Mouse (Mus musculus) forebrain, embryonic 10.5 days (tissue): ENCODE measurements around the gene Syt2. TPM values are rescaled to one million over a fixed set of nuclear protein-coding genes. Genes with fewer than 3 reads are reported as not detected.

Experiments used
- DNase-seq: peaks from one replicate; pipeline ENCODE4 v3.0.0-alpha.2; 2017; ENCODE audit warnings: low spot score; ENCODE audit errors: extremely low spot score
- H3K27ac ChIP-seq: fragments of 300-500 bp; sonication (generic); 2 replicates; pipeline ENCODE4 v1.5.1; 2016; ENCODE audit warnings: mild to moderate bottlenecking
- H3K27me3 ChIP-seq: fragments of 300-500 bp; sonication (generic); 2 replicates; pipeline ENCODE4 v1.6.1; 2016; ENCODE audit warnings: mild to moderate bottlenecking; ENCODE audit not compliant: poor library complexity, severe bottlenecking
- H3K36me3 ChIP-seq: fragments of 300-500 bp; sonication (generic); replicated peaks from 2 replicates; pipeline ENCODE4 v1.6.1; 2016; ENCODE audit warnings: mild to moderate bottlenecking, moderate library complexity
- H3K4me1 ChIP-seq: fragments of 300-500 bp; sonication (generic); 2 replicates; pipeline ENCODE4 v1.6.1; 2016
- H3K4me3 ChIP-seq: fragments of 300-500 bp; sonication (generic); 2 replicates; pipeline ENCODE4 v1.5.1; 2016; ENCODE audit warnings: mild to moderate bottlenecking, moderate library complexity
- H3K9me3 ChIP-seq: fragments of 300-500 bp; sonication (generic); 2 replicates; pipeline ENCODE4 v1.6.1; 2016; ENCODE audit warnings: mild to moderate bottlenecking, moderate library complexity
- WGBS: fragments of 180-500 bp; shearing (Covaris S2); methylation state at CpG from one replicate; pipeline ENCODE4 v1.1.7; 2016; 5-methylcytosine and 5-hydroxymethylcytosine counted together
- polyA plus RNA-seq: library from polyadenylated mRNA; unstranded; fragments of >200 nt; fragmentation: Nextera tagmentation; extraction: Ambion mirVana; gene quantifications from 2 replicates; pipeline ENCODE4 v1.2.1, GENCODE M21; 2016

Gene Syt2
- polyA plus RNA-seq, 1 experiment from 2014 or later, result 0.95 TPM

- no peak for DNase-seq
- Histone ChIP-seq H3K4me1 (peaks cover 46% of the 10 kb centered on the region), H3K36me3 (no peaks in the 10 kb centered on the region; the same call in 1 of the 2 replicates), H3K4me3 (no peak overlapping the region), H3K27me3 (no peaks in the 10 kb centered on the region), H3K27ac (peak overlapping the region; percentile 62; the same call in 1 of the 2 replicates), H3K9me3 (no peaks in the 10 kb centered on the region)
- 87% methylated on average over 2 of the region's 2 CpGs for WGBS
Observed at GRCm38 (mm10) chr1:134774247-134774646, 127.8 kb downstream of the Syt2 start.

DNA sequence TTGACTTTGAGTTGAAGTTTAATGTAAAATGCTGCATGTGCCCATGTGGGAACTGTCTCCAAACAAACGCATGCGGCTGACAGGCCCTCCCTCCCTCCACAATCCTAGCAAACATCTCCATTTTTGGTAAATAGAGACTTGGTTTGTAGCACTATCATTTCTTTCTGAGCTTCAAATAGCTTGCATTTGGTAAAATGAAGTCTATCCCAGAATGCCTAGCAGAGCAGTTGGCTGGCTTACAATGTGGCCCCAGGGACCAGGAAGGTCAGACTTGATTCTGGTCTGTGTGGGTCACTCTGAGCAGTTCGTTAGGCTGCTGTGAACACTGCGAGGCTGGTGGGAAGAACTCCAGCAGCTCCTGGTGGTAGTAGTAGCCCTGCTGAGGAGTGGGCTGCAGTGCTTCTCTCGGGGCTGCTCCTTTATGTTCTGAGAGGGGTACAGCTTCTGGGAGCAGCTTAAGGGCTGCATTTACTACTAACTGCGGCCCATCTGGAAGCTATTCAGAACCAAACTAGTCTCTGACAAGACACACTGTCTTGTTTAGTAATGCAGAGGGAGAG, 128.3 kb downstream of the Syt2 start:
- peak overlapping the region; percentile 70 for H3K27ac ChIP-seq
- 58% methylated on average over 6 of the region's 6 CpGs for WGBS
- no peaks in the 10 kb centered on the region; the same call in 1 of the 2 replicates for H3K36me3 ChIP-seq
- H3K9me3 ChIP-seq, result no peaks in the 10 kb centered on the region
- DNase-seq, result no peak
- H3K4me1 ChIP-seq, result peaks cover 46% of the 10 kb centered on the region
- no peaks in the 10 kb centered on the region for H3K27me3 ChIP-seq
- H3K4me3 ChIP-seq, result no peak overlapping the region

DNA sequence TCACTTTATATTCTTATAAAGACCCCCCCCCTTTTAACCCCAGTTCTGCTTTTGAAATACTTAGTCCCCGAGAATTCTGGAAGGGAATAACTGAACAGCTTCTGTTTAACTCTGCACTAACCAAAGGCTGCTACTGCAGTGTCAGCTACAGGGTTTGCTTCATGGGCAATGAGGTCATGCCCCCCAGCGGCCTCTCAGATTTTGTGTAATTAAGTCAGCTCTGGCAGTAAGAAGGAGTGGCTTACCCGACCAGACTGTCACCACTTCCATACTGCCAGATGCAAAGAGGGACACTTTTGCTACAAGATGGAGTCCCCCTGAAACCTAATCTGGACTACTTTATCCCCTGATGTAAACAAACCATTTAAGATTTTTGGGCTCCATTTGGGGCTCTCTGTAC, 129.2 kb downstream of the Syt2 start:
- H3K4me1 ChIP-seq, result peaks cover 46% of the 10 kb centered on the region
- no peaks in the 10 kb centered on the region for H3K27me3 ChIP-seq
- H3K36me3 ChIP-seq, result no peaks in the 10 kb centered on the region; the same call in 1 of the 2 replicates
- no peaks in the 10 kb centered on the region for H3K9me3 ChIP-seq
- H3K27ac ChIP-seq, result no peak overlapping the region
- 48% methylated on average over 3 of the region's 3 CpGs for WGBS
- H3K4me3 ChIP-seq, result no peak overlapping the region
- DNase-seq, result no peak

DNA sequence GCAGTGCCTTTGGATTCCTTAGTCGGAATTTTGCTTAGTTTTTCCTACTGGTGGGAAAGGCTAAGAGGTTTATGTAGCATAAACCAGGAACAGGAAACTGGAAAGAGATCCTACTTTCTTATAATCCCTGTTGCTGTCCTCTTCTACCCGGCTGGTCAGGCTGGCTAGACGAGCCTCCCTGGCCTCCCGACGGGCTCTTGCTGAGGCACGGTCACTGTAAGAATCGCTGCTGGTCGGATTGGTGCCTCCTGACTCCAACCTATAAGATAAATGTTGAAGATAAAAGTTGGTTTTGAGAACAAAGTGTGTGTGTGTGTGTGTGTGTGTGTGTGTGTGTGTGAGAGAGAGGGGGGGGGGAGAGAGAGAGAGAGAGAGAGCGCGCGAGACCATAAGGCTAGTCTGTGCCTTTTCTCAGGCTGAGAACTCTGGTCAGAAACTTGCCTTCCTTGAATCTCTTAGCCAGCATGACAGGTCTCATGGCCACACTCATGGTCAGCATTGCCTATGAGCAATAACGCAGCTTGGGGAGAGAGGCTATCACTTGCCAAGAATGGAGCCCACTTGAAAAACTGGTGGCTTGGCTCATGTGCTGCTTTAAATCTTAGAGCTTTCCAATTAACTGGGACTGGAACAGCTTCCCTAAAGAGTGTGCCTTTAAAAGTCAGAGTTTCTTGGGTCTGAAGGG, 130.9 kb downstream of the Syt2 start:
- H3K4me1 ChIP-seq, result peaks cover 46% of the 10 kb centered on the region
- no peaks in the 10 kb centered on the region for H3K9me3 ChIP-seq
- no peaks in the 10 kb centered on the region for H3K27me3 ChIP-seq
- no peaks in the 10 kb centered on the region for H3K36me3 ChIP-seq
- no peak overlapping the region for H3K4me3 ChIP-seq
- H3K27ac ChIP-seq, result no peak overlapping the region
- 87% methylated on average over 12 of the region's 12 CpGs for WGBS
- no peak for DNase-seq

DNA sequence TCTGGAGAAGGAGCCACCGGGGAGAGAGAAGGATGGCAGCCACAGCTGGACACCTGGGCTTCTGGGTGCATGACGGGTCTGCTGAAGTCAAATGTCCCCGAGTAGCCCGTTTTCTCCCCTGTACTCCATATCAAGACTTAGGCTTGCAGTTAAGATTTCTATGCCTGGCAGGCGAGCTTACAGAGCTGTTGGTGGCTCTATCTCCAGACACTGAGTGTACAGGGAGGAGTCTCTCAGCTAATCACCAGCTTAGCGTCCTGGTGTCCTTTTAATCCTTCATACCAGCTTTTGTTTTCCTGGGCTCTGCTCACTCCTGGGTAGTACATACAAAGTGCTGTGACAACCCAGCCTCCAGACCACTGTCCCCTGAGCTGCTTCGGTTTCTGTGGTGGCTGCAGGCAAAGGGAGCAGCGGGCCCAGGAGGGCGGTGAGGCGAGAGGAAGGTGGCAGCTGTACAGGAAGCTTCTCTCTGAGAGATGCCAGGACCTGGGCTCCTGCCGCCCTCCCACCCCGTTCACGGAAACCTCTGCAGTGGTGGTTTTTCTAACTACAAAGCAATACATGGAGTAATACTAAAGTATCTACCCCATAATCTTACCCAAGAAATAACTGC, 131.6 kb downstream of the Syt2 start:
- no peak overlapping the region for H3K4me3 ChIP-seq
- no peak overlapping the region for H3K27ac ChIP-seq
- H3K27me3 ChIP-seq, result no peaks in the 10 kb centered on the region
- no peak for DNase-seq
- H3K36me3 ChIP-seq, result no peaks in the 10 kb centered on the region
- H3K9me3 ChIP-seq, result no peaks in the 10 kb centered on the region
- peaks cover 46% of the 10 kb centered on the region for H3K4me1 ChIP-seq
- WGBS, result 43% methylated on average over 13 of the region's 13 CpGs

DNA sequence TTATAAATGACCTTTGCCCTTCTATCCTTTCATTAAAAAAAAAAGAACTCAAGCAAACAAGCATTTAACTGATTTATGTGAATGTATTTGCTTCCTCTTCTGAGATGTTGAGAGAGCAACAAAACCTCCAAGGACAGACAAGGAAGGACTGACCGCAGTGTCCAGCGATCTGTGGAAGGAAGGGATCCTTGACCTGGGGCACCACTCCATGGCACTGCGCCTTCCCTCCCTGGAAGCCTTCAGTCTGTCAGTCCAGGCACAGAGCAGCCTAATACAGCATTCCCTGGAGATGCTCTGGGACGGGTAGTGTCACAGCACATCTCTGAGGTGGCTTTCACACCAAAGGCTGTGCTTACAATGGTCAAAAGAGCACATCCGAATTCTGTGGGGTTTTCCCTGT, 136.3 kb downstream of the Syt2 start:
- Histone ChIP-seq H3K36me3 (no peaks in the 10 kb centered on the region), H3K27ac (no peak overlapping the region), H3K9me3 (no peaks in the 10 kb centered on the region), H3K4me3 (no peak overlapping the region), H3K4me1 (peaks cover 6% of the 10 kb centered on the region), H3K27me3 (no peaks in the 10 kb centered on the region)
- no peak for DNase-seq
- 89% methylated on average over 5 of the region's 5 CpGs for WGBS

GRCm38 (mm10) chr1:134783958-134784357, 137.5 kb downstream of the Syt2 start:
- Histone ChIP-seq H3K9me3 (no peaks in the 10 kb centered on the region), H3K27me3 (no peaks in the 10 kb centered on the region), H3K27ac (no peak overlapping the region), H3K4me3 (no peak overlapping the region), H3K4me1 (peaks cover 5% of the 10 kb centered on the region), H3K36me3 (no peaks in the 10 kb centered on the region)
- no peak for DNase-seq
- WGBS, result 91% methylated on average over 4 of the region's 4 CpGs

DNA sequence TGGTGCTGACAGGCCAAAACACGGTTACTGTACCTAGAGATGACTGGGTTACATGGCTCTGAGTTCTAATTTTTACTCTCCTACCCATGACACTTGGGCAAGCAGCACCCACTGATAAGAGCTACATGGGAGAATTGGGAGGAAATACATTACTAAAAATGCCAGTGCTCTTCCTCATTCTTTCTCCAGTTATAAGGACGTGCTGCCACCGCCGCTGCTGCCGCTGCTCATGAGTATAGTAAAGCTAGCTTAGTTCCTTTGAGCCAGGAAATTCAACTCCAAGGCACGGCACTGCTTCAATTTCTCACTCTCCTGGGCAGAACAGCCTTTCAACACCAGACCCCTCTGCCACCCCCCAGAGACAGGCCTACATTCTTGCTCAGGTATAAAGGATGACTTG, 138.0 kb downstream of the Syt2 start:
- H3K27ac ChIP-seq, result no peak overlapping the region
- H3K9me3 ChIP-seq, result no peaks in the 10 kb centered on the region
- H3K36me3 ChIP-seq, result no peaks in the 10 kb centered on the region
- DNase-seq, result no peak
- 85% methylated on average over 6 of the region's 6 CpGs for WGBS
- peaks cover 5% of the 10 kb centered on the region for H3K4me1 ChIP-seq
- no peaks in the 10 kb centered on the region for H3K27me3 ChIP-seq
- no peak overlapping the region for H3K4me3 ChIP-seq

GRCm38 (mm10) chr1:134784911-134785310, 138.4 kb downstream of the Syt2 start:
- peaks cover 5% of the 10 kb centered on the region for H3K4me1 ChIP-seq
- H3K27ac ChIP-seq, result no peak overlapping the region
- no peak overlapping the region for H3K4me3 ChIP-seq
- no peaks in the 10 kb centered on the region for H3K27me3 ChIP-seq
- no peaks in the 10 kb centered on the region for H3K9me3 ChIP-seq
- no peak for DNase-seq
- WGBS, result 90% methylated on average over 1 of the region's 1 CpGs
- no peaks in the 10 kb centered on the region for H3K36me3 ChIP-seq

DNA sequence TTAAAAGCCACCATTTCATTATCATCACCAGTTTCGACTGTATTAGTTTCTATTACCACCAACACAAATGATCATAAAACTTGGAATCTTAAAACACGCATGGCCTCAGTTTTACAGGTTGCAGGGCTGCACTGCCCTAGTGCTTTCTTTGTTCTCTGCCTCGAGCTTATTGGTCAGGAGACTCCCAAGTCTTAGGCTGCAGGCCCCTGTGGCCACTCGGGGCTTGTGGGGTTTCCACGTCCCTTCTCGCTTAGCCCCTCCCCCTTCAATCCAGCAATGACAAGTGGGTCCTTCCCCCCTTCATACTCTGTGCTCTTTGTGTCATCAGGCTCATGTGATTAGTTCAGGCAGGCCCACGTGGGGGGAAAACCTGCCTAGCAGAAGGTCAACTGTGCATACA, 141.6 kb downstream of the Syt2 start:
- H3K27me3 ChIP-seq, result no peaks in the 10 kb centered on the region
- H3K36me3 ChIP-seq, result no peaks in the 10 kb centered on the region
- H3K4me3 ChIP-seq, result no peak overlapping the region
- no peak for DNase-seq
- H3K9me3 ChIP-seq, result no peaks in the 10 kb centered on the region
- H3K4me1 ChIP-seq, result peaks cover 5% of the 10 kb centered on the region
- 65% methylated on average over 7 of the region's 7 CpGs for WGBS
- peak overlapping the region; percentile 44; the same call in 1 of the 2 replicates for H3K27ac ChIP-seq

GRCm38 (mm10) chr1:134790716-134791439, 144.4 kb downstream of the Syt2 start:
- Histone ChIP-seq H3K4me3 (no peak overlapping the region), H3K36me3 (no peaks in the 10 kb centered on the region), H3K4me1 (peaks cover 5% of the 10 kb centered on the region), H3K27ac (no peak overlapping the region), H3K9me3 (no peaks in the 10 kb centered on the region), H3K27me3 (no peaks in the 10 kb centered on the region)
- no peak for DNase-seq
- WGBS, result 96% methylated on average over 2 of the region's 2 CpGs

- Histone ChIP-seq H3K27ac (no peak overlapping the region), H3K9me3 (no peaks in the 10 kb centered on the region), H3K36me3 (no peaks in the 10 kb centered on the region), H3K27me3 (no peaks in the 10 kb centered on the region), H3K4me1 (peaks cover 5% of the 10 kb centered on the region), H3K4me3 (no peak overlapping the region)
- no peak for DNase-seq
Observed at GRCm38 (mm10) chr1:134791456-134791855, 145.0 kb downstream of the Syt2 start.

GRCm38 (mm10) chr1:134796076-134796475, 149.6 kb downstream of the Syt2 start:
- peaks cover 14% of the 10 kb centered on the region for H3K36me3 ChIP-seq
- H3K27ac ChIP-seq, result no peak overlapping the region
- WGBS, result 87% methylated on average over 1 of the region's 1 CpGs
- H3K27me3 ChIP-seq, result no peaks in the 10 kb centered on the region
- DNase-seq, result no peak
- H3K4me1 ChIP-seq, result no peaks in the 10 kb centered on the region
- peaks cover 8% of the 10 kb centered on the region for H3K9me3 ChIP-seq
- no peak overlapping the region for H3K4me3 ChIP-seq
